Mouse (Mus musculus): ENCODE measurements at regions not wholly inside any gene's neighbourhood (a gene's known extent, or its start where the extent isn't known, plus 50 kb on each side); places are given as distances from the start of the nearest gene placed in this dataset.

DNA sequence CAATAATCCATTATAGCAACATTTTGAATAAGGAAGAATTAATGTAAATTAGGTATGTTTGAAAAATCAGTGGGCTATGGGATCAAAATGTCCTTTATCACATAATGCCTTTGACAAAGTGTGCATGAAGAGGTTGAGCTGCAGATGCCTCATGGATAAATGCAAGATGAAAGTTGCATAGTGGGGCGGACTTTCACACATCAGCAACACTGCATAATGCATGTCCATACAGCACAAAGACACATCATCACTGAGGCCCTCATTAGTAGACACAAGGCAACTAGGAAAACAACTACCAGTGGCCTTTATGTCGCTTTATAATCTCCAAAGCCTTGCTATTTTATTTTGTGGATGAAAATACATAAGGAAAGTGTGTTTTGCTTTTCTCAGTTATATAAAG is 105.8 kb upstream of the Rap2b start:
- no peak for DNase-seq (ENCODE audit: low read depth)

DNA sequence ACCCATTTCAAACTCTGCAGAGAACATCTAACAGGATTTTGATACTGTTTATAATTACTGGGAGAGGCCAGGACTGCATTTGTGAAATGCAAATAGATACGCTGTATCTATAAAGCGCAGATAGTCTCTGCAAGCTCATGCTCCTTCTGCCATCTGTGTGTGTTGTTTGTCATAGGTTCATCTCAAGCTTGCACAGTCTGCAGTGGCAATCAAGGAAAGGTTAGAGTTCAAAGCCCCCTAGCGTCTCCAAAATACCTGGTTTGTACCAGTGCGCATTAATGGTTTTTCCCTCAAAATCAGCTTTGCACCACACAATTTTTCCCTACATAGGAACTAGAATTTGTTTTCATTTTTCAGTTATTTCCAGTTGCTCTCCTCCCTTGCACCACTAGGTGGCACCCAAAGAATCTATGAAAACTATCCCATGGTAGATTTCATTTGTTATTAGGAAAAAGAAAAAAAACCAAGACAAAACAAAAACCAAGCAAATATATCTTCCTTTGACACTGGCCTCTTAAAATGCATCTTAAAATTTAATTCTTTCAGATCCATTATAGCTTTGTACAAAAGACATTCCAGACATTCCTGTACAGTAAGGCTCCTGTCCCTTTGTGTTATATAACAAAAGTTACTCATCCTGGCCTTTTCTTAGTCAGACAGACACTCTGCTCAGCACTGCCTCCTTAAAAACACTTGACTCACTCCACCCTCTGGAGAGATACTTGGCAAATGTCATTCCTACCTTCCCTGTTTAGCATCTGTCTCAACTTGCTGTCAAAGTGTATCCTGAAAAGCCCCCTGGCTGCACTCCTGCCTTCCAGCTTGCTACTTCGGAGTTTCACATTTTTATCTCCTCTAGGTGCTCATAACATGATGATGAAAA is 92.7 kb upstream of the Rap2b start:
- peak; percentile 30 for DNase-seq (ENCODE audit: low read depth)

DNA sequence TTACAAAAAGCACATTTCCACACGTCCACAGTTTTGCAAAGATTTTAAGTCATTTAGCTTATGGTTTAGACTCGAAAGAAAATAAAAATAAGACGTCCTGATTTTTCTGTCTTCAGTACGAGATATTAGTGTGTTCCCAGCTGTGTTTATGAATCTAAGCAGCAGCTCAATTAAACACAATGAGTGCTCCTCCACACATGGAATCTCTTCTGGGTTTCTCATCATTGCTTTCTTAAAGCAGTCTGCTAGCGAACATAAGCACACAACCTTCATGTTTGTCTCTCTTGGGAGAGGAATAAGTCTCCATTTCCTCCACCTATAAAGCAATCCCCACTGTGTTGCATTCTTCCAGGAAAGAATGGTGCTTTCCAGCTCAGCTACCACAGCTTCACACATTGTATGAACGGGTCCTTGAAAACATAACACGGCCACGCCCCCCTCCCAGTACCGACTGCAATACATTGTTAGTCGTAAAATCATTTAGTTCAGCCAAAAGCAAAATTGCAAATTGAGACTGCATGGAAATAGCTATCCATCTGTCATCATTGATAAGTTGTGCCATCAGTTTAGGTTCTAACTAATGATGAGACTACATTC is 75.4 kb upstream of the Rap2b start:
- DNase-seq (ENCODE audit: low read depth) = no peak

DNA sequence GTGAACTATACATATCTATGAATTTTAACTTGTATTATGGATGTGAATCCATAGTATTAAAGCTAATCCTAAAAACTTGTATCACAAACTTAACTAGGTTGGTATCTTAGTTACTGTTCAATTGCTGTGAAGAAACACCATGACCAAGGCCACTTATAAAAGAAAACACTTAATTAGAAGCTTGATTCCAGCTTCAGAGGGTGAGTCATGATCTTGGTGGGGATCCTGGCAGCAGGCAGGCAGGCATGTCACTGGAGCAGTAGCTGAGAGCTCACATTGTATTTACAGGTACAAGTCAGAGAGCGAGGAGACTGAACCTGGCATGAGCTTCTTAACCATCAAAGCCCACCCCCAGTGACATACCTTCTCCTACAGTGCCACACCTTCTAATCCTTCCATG is 73.2 kb upstream of the Rap2b start:
- no peak for DNase-seq (ENCODE audit: low read depth)

DNA sequence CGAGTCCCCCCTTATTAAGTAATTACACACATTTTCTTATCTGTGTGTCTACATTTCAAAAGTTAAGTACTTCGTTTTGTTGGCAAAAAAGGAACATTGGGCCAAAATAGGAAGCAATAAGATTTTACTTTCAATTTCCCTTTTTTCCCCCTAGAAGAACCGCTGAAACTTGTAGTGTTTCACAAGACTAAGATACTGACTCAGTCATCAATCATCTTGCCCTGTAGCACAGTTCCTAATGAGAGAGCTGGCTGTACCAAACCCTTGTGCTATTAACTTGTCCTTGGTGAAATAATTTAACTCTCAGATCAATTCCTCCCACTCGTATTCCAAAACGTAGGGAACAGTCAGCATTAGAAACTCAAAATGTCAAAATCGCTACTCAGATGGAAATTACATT is 66.6 kb upstream of the Rap2b start:
- no peak for DNase-seq (ENCODE audit: low read depth)

DNA sequence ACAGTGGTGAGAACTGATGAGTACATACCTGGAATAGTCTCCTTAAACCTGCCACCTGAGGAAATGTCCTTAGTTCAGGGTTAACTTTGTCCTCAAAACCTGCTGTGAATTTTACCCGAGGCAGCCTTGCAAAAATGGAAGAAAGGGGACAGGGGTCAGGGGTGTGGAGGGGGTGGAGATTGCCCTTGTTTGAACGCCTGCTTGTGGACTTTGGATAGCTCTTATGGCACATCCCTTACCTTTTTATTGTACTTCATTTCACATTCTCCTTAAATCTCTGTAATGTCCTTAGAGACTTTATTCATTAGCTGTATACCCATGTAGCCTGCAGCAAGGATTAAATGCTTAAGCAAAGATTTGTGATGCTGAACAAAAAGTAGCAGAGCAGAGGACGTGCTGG is 64.1 kb upstream of the Rap2b start:
- DNase-seq (ENCODE audit: low read depth) = peak; percentile 85

DNA sequence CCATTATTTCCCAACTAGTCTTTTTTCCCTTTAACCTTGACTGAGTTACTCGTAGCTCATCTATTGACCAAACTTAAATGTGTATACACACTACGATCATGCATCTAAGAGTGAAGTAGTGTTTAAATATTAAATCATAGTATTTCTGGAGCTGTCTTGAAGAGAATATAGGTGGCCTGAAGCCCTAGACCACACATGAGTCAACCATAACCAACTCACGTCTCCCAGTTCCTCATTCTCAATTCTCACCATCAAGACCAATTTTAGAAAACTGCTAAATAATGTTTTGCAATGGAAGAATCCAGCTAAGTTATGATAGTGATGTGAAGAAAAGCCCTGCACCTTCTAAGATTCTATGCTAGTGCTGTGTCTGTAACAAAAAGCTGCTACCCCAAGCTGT is 59.2 kb upstream of the Rap2b start:
- no peak for DNase-seq (ENCODE audit: low read depth)

DNA sequence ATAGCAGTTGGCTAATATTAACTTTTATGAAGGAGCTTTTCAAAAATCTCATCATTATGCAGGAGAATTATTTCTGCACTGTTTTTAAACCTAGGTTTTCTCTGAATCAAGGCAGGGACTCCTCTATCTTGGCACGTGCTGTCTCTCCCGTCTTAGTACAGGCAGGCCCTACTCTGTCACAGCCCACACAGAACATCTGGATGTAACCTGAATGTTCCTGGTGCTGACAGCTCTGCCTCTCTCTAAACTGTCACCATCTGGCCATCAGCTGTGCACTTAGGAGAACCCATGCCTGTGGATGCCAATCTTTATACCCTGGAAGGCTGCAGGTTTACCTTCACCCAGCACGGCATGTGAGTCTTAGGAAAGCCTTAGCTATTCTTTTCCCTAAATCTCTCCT is 58.0 kb upstream of the Rap2b start:
- DNase-seq (ENCODE audit: low read depth) = no peak

DNA sequence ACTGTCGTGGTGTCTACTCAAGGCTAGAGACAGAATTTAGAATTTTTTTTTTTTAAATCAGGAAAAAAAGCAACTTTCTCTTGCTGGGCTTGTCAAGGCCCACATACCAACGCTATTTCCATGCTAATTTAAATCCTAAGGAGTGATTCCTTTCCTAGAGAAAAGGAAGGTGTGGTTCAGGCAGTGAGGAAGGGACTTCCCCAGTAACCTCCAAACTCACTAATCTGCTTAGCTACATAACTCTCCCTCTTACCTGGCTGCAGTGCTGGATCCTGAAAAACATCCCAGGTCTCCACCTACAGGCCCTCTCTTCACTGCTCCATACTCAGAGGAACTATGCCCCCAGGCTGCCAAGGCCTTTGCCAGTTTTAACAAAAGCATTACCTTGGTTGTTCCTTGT is 55.1 kb upstream of the Rap2b start:
- DNase-seq (ENCODE audit: low read depth) = no peak

DNA sequence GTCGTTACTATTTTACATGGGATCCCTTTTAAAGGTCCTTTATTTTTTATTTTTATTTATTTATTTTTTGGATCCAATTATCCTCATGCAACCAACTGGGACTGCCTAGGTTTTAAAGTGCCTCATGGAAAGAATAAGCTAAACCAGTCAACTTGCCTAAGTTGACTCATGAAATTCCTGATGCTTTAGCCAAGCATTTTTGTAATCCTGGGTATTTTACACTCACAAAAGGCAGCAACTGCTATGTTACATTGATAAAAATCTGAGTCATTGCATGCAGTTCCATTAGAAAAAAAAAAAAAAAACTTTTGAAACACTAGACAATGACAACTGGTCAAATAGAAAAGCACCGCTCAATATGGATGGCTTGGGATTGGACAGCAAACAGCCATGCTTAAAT is 52.7 kb upstream of the Rap2b start:
- no peak for DNase-seq (ENCODE audit: low read depth)

DNA sequence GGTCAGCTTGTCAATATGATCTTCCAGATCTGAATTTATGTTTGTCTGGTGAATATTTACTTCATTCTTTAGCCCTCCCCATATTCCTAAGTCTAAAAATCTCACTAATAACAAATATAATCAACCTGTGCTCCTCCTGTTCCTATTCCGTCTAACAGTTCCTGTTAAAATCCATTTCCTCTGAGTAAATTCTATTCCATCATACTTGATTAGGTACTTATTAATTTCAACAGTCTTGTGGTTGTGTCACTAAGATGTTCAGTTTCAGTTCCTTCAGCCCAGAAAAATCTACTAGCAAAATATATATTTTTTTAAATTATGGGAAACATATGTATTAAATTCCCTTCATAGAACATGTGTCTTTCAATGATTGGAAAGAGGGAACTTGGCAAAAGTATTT is 52.2 kb upstream of the Rap2b start:
- DNase-seq (ENCODE audit: low read depth) = no peak
